Mouse (Mus musculus): Measurements from ENCODE around the gene Serpinb9b.
A peak's percentile ranks its signal among the peaks of the same experiment; 100 is the strongest.
"Not testable (repeated sequence)": the region's sequence is repeated elsewhere in the genome, so short reads cannot be mapped to it uniquely, and the experiment has no call there.

The Serpinb9b gene

GRCm38 (mm10) chr13:33027244-33027643, at the start of gene Serpinb9b:
Gene Serpinb9b, plus strand, starts transcription at chr13:33027416.
- DNase-seq (ENCODE audit: low spot score in 2 of 2) = no peak

GRCm38 (mm10) chr13:32982556-32983042, 44.6 kb upstream of the Serpinb9b start:
- DNase-seq (ENCODE audit: low spot score in 2 of 2) = no peak

GRCm38 (mm10) chr13:32986256-32986655, 41.0 kb upstream of the Serpinb9b start:
- DNase-seq (ENCODE audit: low spot score in 2 of 2) = no peak

- no peak for DNase-seq (ENCODE audit: low spot score in 2 of 2)
Measured at GRCm38 (mm10) chr13:32993152-32993893, 33.9 kb upstream of the Serpinb9b start.

DNA sequence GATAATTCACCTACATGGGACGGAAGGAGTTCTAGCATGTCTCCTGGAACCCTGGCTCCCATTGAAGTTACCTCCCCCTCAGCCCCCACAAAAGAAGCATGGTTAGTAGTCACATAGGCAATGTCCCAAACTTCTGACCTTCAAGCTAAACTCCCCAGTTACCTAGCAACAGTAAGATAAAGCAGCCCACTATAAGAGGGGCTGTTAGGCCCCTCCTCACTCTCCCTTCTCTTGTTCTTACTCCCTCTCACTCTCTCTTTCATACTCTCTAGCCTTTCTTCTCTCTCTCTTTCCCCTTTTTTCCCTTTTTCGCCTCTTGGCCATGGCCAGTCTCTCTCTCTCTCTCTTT, 33.3 kb upstream of the Serpinb9b start:
- DNase-seq (ENCODE audit: low spot score in 2 of 2) = no peak

- DNase-seq (ENCODE audit: low spot score in 2 of 2) = peak in 1 of 2 experiments; percentile 23
Measured at GRCm38 (mm10) chr13:32995051-32995450, 32.2 kb upstream of the Serpinb9b start.

- DNase-seq (ENCODE audit: low spot score in 2 of 2) = no peak
Measured at GRCm38 (mm10) chr13:33001341-33001740, 25.9 kb upstream of the Serpinb9b start.

DNA sequence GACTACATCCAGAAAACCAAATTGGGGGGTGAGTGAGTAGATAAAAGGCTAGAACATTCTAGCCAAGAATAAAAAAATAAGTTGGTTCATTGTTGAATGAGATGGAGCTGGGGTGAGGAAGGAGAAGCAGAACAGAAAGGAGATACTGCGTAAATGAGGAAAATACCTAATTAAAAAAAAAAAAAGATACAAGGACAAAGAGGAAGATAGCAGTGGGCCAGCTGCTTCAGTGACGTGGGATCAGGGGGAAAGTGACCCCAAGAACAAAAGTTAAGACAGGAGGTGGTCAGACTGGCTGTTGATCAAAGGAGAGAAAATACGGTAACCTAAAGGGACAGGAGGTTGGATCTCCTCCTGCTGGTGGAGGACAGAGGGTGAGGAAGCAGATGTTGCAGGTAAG, 24.3 kb upstream of the Serpinb9b start, which contains the start of gene Serpinb9:
TSS of gene Serpinb9 (plus strand) at position 301 of the 400 bp plus-strand sequence.
- DNase-seq (ENCODE audit: low spot score in 2 of 2) = no peak

DNA sequence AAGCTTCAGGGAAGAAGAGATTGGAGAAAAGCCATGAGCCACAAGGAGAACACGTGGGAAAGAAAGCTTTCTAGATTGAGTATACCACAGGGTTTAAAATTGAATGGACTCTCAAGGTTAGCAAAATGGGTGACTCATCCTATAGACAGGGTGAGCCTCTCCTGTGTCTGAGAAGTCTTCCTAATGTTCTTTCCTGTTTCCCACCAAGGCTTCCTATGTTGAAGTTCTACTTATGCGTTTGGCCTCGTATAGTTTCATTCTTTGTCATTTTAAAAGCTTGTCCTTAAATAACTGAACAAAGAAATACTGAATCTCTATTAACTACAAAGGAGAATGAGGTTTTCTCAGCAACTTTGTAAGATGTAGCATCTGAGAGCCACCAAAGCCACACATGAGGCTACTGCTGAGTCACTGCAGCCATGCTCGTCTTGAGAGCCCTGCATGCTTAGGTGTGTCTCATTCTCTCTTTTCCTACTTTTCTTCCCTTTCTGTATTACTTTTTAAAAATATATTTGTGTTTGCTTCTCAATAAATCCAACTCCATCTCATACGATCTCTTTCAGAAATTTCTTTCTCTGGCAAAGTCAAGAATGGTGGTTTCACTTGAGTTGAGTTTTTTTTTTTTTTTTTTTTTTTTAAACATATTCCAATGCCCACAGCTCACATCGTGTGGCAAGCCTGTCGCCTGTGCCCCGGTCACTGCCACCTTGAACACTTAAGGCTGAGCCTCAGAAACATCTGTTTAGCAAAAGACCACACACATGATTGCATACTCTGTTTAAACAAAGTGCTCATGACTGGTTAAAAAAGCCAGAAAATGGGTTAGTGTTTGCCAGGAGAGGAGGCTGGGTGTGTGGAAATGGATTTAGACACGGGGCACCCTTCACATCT, 23.4 kb upstream of the Serpinb9b start:
- no peak for DNase-seq (ENCODE audit: low spot score in 2 of 2)

GRCm38 (mm10) chr13:33004414-33005105, 22.7 kb upstream of the Serpinb9b start:
- peak; percentile 92 to 93 for DNase-seq (ENCODE audit: low spot score in 2 of 2)

- DNase-seq (ENCODE audit: low spot score in 2 of 2) = peak in 1 of 2 experiments; percentile 19
Measured at GRCm38 (mm10) chr13:33005501-33006075, 21.6 kb upstream of the Serpinb9b start.

- no peak for DNase-seq (ENCODE audit: low spot score in 2 of 2)
Measured at GRCm38 (mm10) chr13:33006555-33006954, 20.7 kb upstream of the Serpinb9b start.

DNA sequence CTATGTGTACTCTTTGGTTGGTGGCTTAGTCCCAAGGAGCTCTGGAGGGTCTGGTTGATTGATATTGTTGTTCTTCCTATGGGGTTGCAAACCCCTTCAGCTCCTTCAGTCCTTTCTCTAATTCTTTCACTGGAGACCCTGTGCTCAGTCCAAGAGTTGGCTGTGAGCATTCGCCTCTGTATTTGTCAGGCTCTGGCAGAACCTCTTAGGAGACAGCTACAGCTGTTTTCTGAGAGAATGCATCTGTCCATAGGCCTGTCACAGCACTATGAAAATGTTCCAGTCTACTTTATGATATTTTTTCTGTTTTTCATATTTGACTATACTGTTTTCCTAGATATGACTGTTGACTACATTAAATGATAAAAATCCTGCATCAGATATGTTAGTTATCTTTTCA, 14.8 kb upstream of the Serpinb9b start:
- no peak for DNase-seq (ENCODE audit: low spot score in 2 of 2)

DNA sequence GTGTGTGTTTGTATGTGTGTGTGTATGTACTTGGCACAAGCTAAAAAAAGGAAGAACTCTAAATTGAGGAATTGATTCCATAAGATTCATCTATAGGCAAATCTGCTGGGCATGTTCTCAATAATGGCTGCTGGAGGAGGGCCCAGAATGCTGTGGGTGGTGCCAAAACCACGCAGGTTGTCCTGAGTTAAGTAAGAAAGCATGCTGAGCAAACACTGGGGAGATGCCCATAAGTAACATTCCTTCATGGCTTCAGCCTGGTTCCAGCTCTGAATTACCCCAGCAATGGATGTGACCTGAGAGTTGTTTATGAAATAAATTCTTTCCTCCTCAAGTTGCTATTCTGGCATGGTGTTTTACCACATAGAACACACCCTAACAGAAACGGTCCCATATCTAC, 13.9 kb upstream of the Serpinb9b start:
- no peak for DNase-seq (ENCODE audit: low spot score in 2 of 2)

- DNase-seq (ENCODE audit: low spot score in 2 of 2) = peak in 1 of 2 experiments; percentile 27
Measured at GRCm38 (mm10) chr13:33022371-33022770, 4.8 kb upstream of the Serpinb9b start.

DNA sequence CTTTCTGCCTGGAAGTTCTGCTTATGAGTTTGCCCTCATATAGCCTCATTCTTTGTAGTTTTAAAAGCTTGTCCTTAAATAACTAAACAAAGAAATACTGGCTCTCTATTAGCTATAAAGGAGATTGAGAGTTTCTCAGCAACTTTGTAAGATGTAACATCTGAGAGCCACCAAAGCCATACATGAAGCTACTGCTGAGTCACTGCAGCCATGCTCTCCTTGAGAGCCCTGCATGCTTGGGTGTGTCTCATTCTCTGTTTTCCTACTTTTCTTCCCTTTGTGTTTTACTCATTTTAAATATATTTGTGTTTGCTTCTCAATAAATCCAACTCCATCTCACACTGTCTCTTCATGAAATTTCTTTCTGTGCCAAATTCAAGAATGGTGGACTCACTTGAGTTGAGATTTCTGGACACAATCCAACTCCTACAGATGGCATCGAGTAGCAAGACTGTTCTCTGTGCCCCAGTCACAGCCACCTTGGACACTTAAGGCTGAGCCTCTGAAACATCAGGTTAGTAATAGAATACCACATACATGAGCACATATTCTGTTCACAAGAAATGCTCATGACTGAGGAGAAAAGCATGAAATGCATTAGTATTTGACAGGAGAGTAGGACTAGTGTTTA, 674 bp upstream of the Serpinb9b start:
- no peak for DNase-seq (ENCODE audit: low spot score in 2 of 2)

GRCm38 (mm10) chr13:33028146-33028545, 930 bp downstream of the Serpinb9b start:
- no peak for DNase-seq (ENCODE audit: low spot score in 2 of 2)

DNA sequence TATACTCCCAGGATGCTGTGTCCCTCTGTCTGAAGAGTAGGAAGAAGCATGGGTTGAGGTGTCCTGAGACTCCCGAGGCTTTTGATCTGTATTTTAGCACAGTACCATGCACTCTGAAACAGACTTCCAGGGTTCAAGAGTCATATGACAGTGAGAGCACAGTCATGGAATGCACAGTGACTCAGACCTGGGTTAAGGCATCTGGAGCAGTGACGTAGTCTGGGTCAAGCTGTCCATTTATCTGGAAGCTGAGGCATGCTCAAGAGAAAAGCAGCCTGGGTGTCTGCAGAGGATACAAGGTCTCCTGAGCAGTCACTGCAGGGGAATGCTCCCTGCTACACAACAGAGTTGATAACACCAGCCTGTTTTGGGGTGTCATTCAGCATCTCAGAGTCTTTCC, 1.3 kb downstream of the Serpinb9b start:
- DNase-seq (ENCODE audit: low spot score in 2 of 2) = peak in 1 of 2 experiments; percentile 19

GRCm38 (mm10) chr13:33029478-33029877, 2.3 kb downstream of the Serpinb9b start:
- DNase-seq (ENCODE audit: low spot score in 2 of 2) = not testable (repeated sequence)

DNA sequence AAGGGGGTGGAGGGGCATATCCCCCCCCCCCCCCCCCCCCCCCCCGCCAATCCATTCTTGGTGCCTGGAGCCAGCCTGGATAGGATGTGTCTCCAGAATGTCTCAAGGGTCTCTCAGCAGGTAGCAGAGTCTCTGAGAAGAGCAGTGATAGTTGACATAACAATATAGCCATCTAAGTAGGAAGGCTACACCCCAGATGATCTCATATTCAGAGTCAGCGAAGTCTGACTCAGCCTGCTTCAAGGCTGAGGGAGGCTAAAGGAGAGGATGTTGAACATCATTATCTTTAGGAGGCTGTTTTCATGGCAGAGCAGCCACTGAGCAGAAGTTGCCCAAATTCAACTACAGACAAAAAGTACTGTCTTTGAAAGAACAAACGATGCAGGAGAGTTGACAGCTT, 3.1 kb downstream of the Serpinb9b start:
- DNase-seq (ENCODE audit: low spot score in 2 of 2) = no peak

GRCm38 (mm10) chr13:33035506-33035905, 8.3 kb downstream of the Serpinb9b start:
- no peak for DNase-seq (ENCODE audit: low spot score in 2 of 2)
